Mouse (Mus musculus): ENCODE measurements around the gene Fat3. TPM values are rescaled to one million over a fixed set of nuclear protein-coding genes. Genes with fewer than 3 reads are reported as not detected.

Gene Fat3
- 9.1 and 10.4 TPM in 2 replicates for polyA plus RNA-seq (2015; fragmentation: Nextera tagmentation; extraction: Ambion mirVana)

DNA sequence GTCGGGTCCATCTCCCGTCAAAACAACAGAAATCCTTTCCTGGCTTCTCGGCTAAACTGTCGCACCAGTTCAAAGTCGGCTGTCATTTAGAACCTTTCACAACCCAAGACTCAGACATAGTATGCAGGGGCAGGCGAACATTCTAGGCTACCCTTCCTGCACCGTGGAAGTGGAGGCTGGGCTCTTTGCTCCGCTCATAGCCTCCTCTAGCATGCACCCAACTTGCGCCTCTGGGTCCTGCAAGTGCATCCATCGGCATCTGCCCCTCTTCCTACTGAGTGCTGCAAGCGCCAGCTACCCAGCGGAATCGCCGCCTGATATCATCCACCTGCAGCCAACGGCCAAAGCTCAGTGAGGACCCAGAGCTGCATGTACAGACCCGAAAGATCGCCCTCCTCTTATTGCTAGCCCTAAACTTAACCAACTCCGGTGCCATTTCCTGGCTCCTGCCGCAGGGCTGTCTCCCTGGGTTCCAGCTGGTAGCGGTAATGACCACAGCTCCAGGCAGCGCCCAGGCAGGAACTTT, at the start of gene Fat3:
TSS of gene Fat3 (minus strand) at position 100 of the 526 bp plus-strand sequence.
- Histone ChIP-seq H3K36me3 (no peaks in the 10 kb centered on the region), H3K27ac (replicated peaks) (peak within 1 kb of the TSS; percentile 91), H3K4me3 (peak within 1 kb of the TSS; percentile 75), H3K27me3 (no peaks in the 10 kb centered on the region), H3K9me3 (no peaks in the 10 kb centered on the region), H3K9ac (peak within 1 kb of the TSS; percentile 82), H3K4me1 (replicated peaks) (peaks cover 13% of the 10 kb centered on the region), H3K4me2 (peak within 1 kb of the TSS; percentile 68)
- peak; percentile 24; the same call in 1 of the 2 replicates for ATAC-seq (ENCODE audit: low FRiP score, low read depth)
- under 1% methylated on average over 21 of the region's 21 CpGs for WGBS

DNA sequence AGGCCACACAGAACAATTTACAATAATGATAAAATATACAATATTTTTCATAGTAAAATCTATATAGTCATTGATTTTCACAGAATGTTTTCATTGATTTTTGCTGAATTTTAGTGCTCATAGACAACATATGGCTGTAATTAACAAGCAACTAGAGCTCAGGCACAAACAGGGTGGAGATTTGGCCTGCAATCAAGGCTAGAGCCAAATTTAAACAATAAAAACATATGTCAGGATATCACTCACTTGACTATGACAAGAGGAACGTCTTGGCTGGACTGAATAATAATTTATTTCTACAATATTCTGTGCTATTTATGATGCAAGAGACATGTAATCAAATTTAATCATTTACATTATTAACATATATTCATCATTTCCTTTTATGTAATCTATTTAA, 31.8 kb upstream of the Fat3 start:
- Histone ChIP-seq H3K27me3 (no peaks in the 10 kb centered on the region), H3K4me3 (no peak overlapping the region), H3K27ac (replicated peaks) (no peak overlapping the region), H3K9ac (no peak overlapping the region), H3K4me1 (replicated peaks) (no peaks in the 10 kb centered on the region), H3K4me2 (no peak overlapping the region), H3K9me3 (no peaks in the 10 kb centered on the region), H3K36me3 (no peaks in the 10 kb centered on the region)
- ATAC-seq (ENCODE audit: low FRiP score, low read depth) = no peak
- 53% methylated on average over 1 of the region's 1 CpGs for WGBS

DNA sequence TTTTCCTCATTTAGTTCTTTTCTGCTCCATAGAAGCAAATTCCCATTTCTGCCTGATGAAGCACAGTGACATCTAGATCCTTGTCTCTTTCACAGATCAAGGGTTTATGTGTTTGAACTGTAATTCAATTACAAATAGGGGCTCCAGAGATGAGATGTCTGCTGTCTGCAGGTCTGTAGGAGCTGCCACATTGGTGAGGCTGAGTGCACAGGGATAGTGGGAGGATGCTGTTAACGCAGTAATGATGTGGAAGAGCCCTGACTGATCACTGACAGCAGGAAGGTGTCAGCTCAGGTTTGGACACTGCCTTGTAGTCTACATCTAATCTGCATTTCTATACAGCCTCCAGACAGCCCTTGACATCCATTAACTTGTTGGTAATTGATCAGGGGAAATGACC, 16.5 kb upstream of the Fat3 start:
- WGBS = 26% methylated on average over 1 of the region's 1 CpGs
- Histone ChIP-seq H3K9ac (no peak overlapping the region), H3K27ac (replicated peaks) (no peak overlapping the region)

DNA sequence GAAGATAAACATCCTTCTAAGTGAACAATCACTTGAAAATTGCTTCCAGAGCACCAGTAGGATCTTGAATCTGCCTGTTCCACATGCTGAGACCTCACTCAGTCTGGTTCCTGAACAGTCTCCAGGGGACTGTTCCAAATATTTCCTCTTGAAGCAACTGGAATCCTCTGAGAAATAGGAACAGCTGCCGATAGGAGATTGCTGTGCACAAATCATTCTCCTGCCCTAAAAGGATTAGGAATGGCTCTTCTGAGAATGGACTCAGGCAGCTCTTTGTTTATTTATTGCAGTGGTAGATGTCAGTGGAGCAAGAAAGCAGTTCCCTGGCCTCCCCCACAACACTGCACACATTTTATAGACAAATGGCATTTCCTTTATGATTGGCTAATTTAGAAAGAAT, 10.9 kb upstream of the Fat3 start:
- Histone ChIP-seq H3K4me3 (no peak overlapping the region), H3K4me1 (replicated peaks) (no peaks in the 10 kb centered on the region; the same call in 1 of the 2 replicates), H3K9me3 (no peaks in the 10 kb centered on the region), H3K27me3 (no peaks in the 10 kb centered on the region), H3K4me2 (no peak overlapping the region), H3K9ac (no peak overlapping the region), H3K27ac (replicated peaks) (no peak overlapping the region), H3K36me3 (no peaks in the 10 kb centered on the region)
- 34% methylated on average over 1 of the region's 1 CpGs for WGBS
- no peak for ATAC-seq (ENCODE audit: low FRiP score, low read depth)

More for the DNA sequence above, 16.5 kb upstream of the Fat3 start:
- Histone ChIP-seq H3K4me3 (no peak overlapping the region), H3K36me3 (no peaks in the 10 kb centered on the region), H3K27me3 (no peaks in the 10 kb centered on the region), H3K4me1 (replicated peaks) (no peaks in the 10 kb centered on the region), H3K9me3 (no peaks in the 10 kb centered on the region), H3K4me2 (no peak overlapping the region)
- ATAC-seq (ENCODE audit: low FRiP score, low read depth) = no peak

DNA sequence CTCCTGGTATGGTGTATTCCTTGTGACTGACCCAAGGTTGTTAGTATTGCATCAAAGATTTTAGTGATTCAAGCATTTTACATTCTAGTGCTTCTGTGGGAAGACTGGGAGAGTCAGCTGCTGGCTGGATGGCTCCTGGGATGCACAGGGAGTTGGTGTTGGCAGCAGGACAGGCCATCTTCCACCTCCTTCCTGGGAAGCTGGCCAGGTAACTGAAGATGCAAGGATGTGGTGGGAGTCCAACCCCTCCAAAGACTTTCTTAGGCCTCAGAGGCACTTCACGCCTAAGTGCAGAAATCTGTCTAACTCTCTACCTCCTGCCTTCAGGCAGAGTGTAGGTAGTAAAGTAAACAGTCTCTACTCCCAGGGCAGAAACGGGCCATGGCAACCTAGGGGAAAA, 2.7 kb upstream of the Fat3 start:
- no peak for ATAC-seq (ENCODE audit: low FRiP score, low read depth)
- no peak overlapping the region for H3K4me3 ChIP-seq
- 77% methylated on average over 2 of the region's 2 CpGs for WGBS
- no peak overlapping the region for H3K9ac ChIP-seq
- H3K9me3 ChIP-seq = no peaks in the 10 kb centered on the region
- 0 out of 2 replicates have a peak, but pooled peaks cover 2% of the 10 kb centered on the region for H3K27me3 ChIP-seq
- peaks cover 2% of the 10 kb centered on the region for H3K4me1 ChIP-seq (replicated peaks)
- no peak overlapping the region for H3K4me2 ChIP-seq
- H3K27ac ChIP-seq (replicated peaks) = no peak overlapping the region
- no peaks in the 10 kb centered on the region for H3K36me3 ChIP-seq

- H3K9ac ChIP-seq = peak overlapping the region; percentile 82
- peak overlapping the region; percentile 91 for H3K27ac ChIP-seq (replicated peaks)
- WGBS = 8% methylated on average over 13 of the region's 13 CpGs
Measured at GRCm38 (mm10) chr9:16502673-16503343, 1.7 kb upstream of the Fat3 start.

DNA sequence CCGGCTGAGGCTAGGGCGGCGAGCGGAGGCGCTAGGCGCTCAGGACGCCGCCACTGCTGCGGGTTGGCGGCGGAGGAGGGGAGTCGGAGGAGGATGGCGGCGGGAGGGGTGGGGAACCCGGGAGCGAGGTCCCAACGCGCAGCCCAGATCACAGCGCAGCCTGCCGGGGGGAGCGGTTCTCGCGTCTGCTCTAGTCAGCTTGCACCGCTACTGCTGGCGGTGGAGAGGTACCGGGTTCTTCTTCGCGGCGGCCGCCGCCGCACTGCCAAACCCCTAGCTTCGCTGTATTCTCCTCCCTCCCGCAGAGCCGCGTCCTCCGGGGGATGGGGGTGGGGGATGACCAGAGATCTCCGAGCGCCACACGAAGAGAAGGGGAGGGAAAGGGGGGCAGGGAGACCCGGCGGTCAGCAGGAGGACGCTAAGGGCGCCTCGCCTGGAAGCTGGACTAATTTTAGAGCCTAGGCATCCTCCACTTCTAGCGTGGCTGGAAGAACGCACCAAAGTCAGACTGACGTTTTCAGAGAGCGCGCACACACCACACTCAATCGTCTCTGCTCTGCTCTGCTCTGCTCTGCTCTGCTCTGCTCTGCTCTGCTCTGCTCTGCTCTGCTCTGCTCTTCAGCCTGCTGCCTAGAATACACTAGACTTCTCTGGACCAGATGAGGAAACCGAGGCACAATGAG, 1.0 kb upstream of the Fat3 start:
- no peaks in the 10 kb centered on the region for H3K36me3 ChIP-seq

More at GRCm38 (mm10) chr9:16502673-16503343, 1.7 kb upstream of the Fat3 start:
- Histone ChIP-seq H3K4me2 (peak overlapping the region; percentile 68), H3K4me1 (replicated peaks) (peaks cover 12% of the 10 kb centered on the region), H3K4me3 (peak overlapping the region; percentile 75), H3K36me3 (no peaks in the 10 kb centered on the region), H3K27me3 (0 out of 2 replicates have a peak, but pooled peaks cover 2% of the 10 kb centered on the region), H3K9me3 (no peaks in the 10 kb centered on the region)
- no peak for ATAC-seq (ENCODE audit: low FRiP score, low read depth)

DNA sequence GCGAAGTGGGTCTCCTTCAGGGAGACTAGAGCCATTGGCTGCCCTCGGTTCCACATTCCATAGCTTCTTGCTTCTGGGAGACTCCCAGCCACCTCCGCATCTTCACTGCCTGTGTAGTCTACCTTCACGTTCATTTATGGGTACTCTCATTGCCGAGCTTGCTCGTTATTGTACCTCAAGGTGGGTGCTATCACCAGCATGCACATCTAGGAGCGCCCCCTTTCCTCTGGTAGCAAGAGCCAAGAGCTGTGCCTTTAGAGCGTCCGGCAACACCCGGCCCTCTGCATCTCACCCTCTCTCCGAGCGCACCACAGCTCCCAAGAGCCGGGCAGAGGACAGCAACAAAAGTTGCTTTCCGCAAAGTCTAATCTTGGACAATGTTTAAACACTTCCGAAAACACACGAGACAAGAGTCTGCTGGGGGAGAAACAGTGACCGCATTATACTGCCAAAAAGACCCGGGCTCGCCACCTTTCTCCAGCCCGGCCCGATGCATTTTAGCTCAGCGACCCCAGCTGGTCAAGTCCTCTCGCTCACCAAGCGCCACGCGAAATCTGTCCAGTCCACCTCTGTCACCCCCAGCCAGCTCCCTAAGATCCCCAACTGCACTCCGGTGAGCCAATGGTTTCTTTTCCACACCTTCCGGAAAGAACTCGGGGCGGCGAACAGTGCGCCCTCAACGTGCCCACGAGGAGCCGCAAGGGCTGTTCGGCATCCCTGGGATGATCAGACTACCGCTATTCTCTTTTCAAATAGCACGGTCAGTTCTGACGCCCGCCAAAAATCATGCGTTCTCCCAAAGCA, 501 bp downstream of the Fat3 start:
- Histone ChIP-seq H3K4me2 (peak overlapping the region; percentile 68), H3K4me3 (peak overlapping the region; percentile 75), H3K27me3 (no peaks in the 10 kb centered on the region), H3K4me1 (replicated peaks) (peaks cover 13% of the 10 kb centered on the region), H3K9ac (peak overlapping the region; percentile 82), H3K27ac (replicated peaks) (peak overlapping the region; percentile 91), H3K36me3 (no peaks in the 10 kb centered on the region), H3K9me3 (no peaks in the 10 kb centered on the region)
- under 1% methylated on average over 41 of the region's 41 CpGs for WGBS
- peak; percentile 73 for ATAC-seq (ENCODE audit: low FRiP score, low read depth)

More for the DNA sequence above, 1.0 kb upstream of the Fat3 start:
- Histone ChIP-seq H3K27me3 (0 out of 2 replicates have a peak, but pooled peaks cover 2% of the 10 kb centered on the region), H3K27ac (replicated peaks) (peak overlapping the region; percentile 91), H3K4me3 (peak overlapping the region; percentile 75), H3K4me2 (peak overlapping the region; percentile 68), H3K9me3 (no peaks in the 10 kb centered on the region), H3K4me1 (replicated peaks) (peaks cover 13% of the 10 kb centered on the region), H3K9ac (peak overlapping the region; percentile 82)
- ATAC-seq (ENCODE audit: low FRiP score, low read depth) = peak; percentile 84
- WGBS = under 1% methylated on average over 40 of the region's 52 CpGs

DNA sequence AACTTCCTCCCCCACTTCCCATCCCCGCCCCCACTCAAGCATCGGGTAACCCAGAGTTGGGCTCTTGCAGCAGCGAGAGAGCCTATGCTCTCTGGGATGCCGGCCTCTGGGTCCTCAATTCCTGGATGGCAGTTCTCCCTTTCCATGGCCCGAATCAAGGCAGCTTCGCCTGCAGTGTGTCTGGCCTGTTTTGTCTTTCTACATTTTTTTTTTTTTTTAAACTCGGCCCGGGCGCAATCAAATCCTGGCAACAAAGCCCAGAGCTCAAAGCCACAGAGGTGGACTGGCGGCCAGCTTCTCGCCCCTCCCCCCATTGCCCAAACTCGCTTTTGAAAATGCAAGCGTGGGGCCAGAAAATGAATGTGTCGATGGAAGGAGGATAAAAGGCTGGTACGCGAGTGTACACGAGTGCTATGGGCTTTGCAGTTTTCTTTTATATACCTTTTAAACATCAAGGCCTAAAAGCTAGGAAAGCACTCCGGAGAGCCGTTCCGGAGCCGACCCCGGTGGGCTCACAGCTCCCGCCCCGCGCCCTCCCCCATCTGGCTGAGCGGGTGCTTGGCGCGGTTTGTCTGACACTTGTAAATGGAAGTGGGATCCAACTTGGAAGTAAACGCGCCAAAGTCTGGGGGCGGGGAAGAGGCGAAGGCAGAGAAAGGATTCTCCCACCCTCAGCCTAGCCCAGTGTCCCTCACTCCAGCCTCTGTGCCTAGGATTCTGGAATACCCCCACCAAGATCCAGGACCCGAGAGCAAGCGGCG, 1.3 kb downstream of the Fat3 start:
- peak overlapping the region; percentile 91 for H3K27ac ChIP-seq (replicated peaks)
- H3K36me3 ChIP-seq = no peaks in the 10 kb centered on the region
- under 1% methylated on average over 35 of the region's 35 CpGs for WGBS

GRCm38 (mm10) chr9:16498876-16499275, 2.2 kb downstream of the Fat3 start:
- Histone ChIP-seq H3K27me3 (no peaks in the 10 kb centered on the region), H3K4me1 (replicated peaks) (peaks cover 13% of the 10 kb centered on the region), H3K27ac (replicated peaks) (peak overlapping the region; percentile 66), H3K36me3 (no peaks in the 10 kb centered on the region), H3K4me2 (peak overlapping the region; percentile 68), H3K9me3 (no peaks in the 10 kb centered on the region), H3K9ac (0 out of 2 replicates have a peak overlapping the region, but pooled peaks have one; percentile 24), H3K4me3 (peak overlapping the region; percentile 75)
- ATAC-seq (ENCODE audit: low FRiP score, low read depth) = no peak
- WGBS = 1% methylated on average over 4 of the region's 4 CpGs

More for the DNA sequence above, 1.3 kb downstream of the Fat3 start:
- Histone ChIP-seq H3K4me2 (peak overlapping the region; percentile 68), H3K9ac (peak overlapping the region; percentile 82), H3K27me3 (no peaks in the 10 kb centered on the region), H3K9me3 (no peaks in the 10 kb centered on the region), H3K4me3 (peak overlapping the region; percentile 75), H3K4me1 (replicated peaks) (peaks cover 13% of the 10 kb centered on the region)
- ATAC-seq (ENCODE audit: low FRiP score, low read depth) = peak; percentile 61

DNA sequence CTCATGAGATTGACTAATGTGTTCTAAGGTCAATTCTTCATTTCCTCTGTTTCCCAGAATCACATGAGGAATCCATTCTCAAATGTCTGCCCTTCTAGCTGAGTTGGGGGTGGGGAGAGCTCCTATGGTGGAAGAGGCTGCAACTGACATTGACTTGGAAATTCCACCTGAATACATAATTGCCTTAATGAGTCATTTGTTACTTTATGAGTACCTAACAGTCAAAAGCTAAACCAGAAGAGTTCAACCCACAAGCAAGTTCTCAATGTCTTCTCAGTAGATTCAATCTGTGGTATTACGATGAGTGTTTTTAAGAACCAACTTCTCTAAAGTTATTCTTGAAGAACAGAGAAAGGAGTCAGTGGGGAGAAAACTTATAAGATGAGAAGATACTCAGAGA, 3.7 kb downstream of the Fat3 start:
- no peaks in the 10 kb centered on the region for H3K27me3 ChIP-seq
- no peak overlapping the region for H3K9ac ChIP-seq
- H3K36me3 ChIP-seq = no peaks in the 10 kb centered on the region
- H3K27ac ChIP-seq (replicated peaks) = no peak overlapping the region
- 98% methylated on average over 1 of the region's 1 CpGs for WGBS
- H3K4me3 ChIP-seq = no peak overlapping the region
- no peak for ATAC-seq (ENCODE audit: low FRiP score, low read depth)
- no peak overlapping the region for H3K4me2 ChIP-seq
- H3K9me3 ChIP-seq = no peaks in the 10 kb centered on the region
- H3K4me1 ChIP-seq (replicated peaks) = peaks cover 13% of the 10 kb centered on the region

Measured in hindbrain, embryonic 15.5 days (tissue).